Mouse (Mus musculus): ENCODE data around the gene Arxes2. TPM values are rescaled to one million over a fixed set of nuclear protein-coding genes. Genes with fewer than 3 reads are reported as not detected.

Arxes2 gene
- polyA plus RNA-seq, 1 experiment from 2014 or later, result 243 TPM

Other genes with a start within 250 kb of the Arxes2 start
- gene Bhlhb9, start 196.2 kb upstream of the Arxes2 start, polyA plus RNA-seq (2015; fragmentation: Nextera tagmentation; extraction: Ambion mirVana), result 111 and 116 TPM in 2 replicates
- 157 and 166 TPM in 2 replicates for gene Gprasp2, start 154.8 kb upstream of the Arxes2 start, polyA plus RNA-seq (2015; fragmentation: Nextera tagmentation; extraction: Ambion mirVana)
- 95.2 and 109 TPM in 2 replicates for gene Arxes1, start 39.5 kb downstream of the Arxes2 start, polyA plus RNA-seq (2015; fragmentation: Nextera tagmentation; extraction: Ambion mirVana)
- 586 and 639 TPM in 2 replicates for gene Bex2, start 74.4 kb downstream of the Arxes2 start, polyA plus RNA-seq (2015; fragmentation: Nextera tagmentation; extraction: Ambion mirVana)
- not detected in 2 replicates for gene Nxf3, start 91.4 kb downstream of the Arxes2 start, polyA plus RNA-seq (2015; fragmentation: Nextera tagmentation; extraction: Ambion mirVana)
- 108 and 121 TPM in 2 replicates for gene Bex4, start 145.2 kb downstream of the Arxes2 start, polyA plus RNA-seq (2015; fragmentation: Nextera tagmentation; extraction: Ambion mirVana)
- 134 and 143 TPM in 2 replicates for gene Tceal8, start 178.5 kb downstream of the Arxes2 start, polyA plus RNA-seq (2015; fragmentation: Nextera tagmentation; extraction: Ambion mirVana)
- gene Tceal5, start 210.1 kb downstream of the Arxes2 start, polyA plus RNA-seq (2015; fragmentation: Nextera tagmentation; extraction: Ambion mirVana), result 17.5 and 20.1 TPM in 2 replicates
- 1.5 and 1.7 TPM in 2 replicates for gene Tceal7, start 221.0 kb downstream of the Arxes2 start, polyA plus RNA-seq (2015; fragmentation: Nextera tagmentation; extraction: Ambion mirVana)
- 179 and 186 TPM in 2 replicates for gene Bex1, start 221.7 kb downstream of the Arxes2 start, polyA plus RNA-seq (2015; fragmentation: Nextera tagmentation; extraction: Ambion mirVana)